Mouse (Mus musculus): ENCODE data around the gene Itgb6.
A peak's percentile ranks its signal among the peaks of the same experiment; 100 is the strongest.

Itgb6 gene

GRCm38 (mm10) chr2:60722514-60722913 is at the start of gene Itgb6:
Gene Itgb6, minus strand, starts transcription at chr2:60722643.
- DNase-seq, result no peak

- DNase-seq, result no peak
Observed at GRCm38 (mm10) chr2:60766420-60766819, 44.0 kb upstream of the Itgb6 start.

DNA sequence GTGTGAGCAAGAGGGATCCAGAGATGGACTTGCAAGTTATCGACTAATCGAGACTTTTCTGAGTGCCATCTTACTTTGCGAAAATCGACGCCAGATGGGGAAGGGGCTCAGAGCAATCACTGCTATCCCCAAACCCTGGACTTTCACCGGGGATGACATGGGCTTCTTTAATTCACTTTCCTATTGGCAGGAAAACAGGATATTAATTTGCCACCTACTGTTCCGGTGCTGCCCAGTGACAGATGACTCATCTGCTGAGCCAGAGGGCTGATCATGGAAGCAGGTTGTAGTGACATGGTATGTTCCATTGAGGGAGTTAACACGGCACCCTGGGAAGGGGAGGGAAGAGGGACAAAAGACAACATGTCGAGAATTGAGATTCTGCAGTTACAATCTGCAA is 33.8 kb upstream of the Itgb6 start:
- no peak for DNase-seq

- no peak for DNase-seq
Observed at GRCm38 (mm10) chr2:60755101-60755500, 32.7 kb upstream of the Itgb6 start.

DNA sequence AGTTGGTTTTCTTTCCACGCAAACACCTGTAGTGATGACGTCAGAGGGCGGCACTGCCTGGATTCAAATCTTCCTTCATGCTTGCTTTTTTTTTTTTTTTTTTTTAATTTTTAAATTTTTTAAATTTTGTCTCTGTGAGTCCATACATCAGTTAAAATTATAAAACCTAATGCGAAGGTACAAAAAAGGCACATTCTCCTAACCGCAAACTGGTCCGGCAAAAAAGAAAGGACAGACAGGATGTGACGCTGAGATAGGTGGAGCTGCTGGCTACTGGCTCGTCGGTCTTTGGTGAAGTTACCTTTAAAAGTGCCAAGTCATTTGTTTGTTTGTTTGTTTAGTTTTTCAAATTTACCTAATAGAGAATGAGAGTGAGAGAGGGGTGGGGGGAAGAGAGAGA is 28.8 kb upstream of the Itgb6 start:
- no peak for DNase-seq

- DNase-seq, result no peak
Observed at GRCm38 (mm10) chr2:60750591-60750990, 28.1 kb upstream of the Itgb6 start.

DNA sequence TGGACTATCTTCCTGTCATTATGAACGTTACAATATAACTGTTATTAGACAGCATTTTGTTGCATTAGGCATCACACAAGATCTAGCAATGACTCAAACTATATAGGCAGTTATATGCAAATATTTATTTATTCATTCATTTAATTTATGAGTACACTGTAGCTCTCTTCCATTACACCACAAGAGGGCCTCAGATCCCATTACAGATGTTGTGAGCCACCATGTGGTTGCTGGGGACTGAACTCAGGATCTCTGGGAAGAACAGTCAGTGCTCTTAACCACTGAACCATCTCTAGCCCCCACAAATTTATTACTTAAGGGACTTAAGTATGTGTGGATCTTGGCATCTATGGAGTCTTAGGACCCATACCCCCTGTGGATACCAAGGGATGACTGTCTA is 26.1 kb upstream of the Itgb6 start:
- no peak for DNase-seq

- DNase-seq, result no peak
Observed at GRCm38 (mm10) chr2:60747590-60747989, 25.1 kb upstream of the Itgb6 start.

DNA sequence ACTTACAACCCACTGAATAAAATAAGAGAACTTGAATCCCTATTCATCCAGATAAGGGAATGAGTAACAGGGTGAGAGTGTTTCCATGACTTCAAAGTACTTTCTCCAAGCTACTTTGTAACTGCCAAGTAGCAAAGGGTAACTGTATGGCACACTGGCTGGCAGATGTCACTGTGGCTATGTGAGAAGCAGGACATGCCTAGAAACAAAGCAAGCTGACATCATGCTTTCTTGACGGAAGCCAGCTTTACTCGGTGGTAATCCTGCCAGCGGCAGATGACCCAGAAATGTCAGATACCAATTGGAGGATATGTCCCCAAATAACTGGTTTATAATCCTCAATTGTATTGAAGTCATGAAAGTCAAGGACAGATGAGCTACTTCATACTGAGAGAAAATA is 22.2 kb upstream of the Itgb6 start:
- DNase-seq, result no peak

GRCm38 (mm10) chr2:60739389-60740137 is 17.1 kb upstream of the Itgb6 start:
- no peak for DNase-seq

DNA sequence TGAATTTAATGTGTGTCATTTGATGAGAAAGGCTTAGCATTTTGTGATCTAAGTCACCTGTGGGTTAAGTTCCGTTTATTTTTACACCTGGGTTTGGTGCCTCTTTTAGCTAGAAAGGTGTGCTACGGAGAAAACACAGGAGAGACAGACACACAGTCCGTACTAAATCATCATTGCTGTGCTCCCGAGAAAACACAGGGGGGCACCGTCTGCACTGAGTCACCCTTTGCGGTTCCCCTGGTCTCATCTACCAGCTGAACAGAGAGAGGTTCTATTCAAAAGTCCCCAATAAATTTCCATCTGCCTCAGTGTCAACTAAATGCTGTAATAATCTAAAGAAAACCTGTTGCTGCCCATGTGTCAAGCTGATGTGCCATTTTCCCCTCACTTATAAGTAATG is 8.5 kb upstream of the Itgb6 start:
- no peak for DNase-seq

DNA sequence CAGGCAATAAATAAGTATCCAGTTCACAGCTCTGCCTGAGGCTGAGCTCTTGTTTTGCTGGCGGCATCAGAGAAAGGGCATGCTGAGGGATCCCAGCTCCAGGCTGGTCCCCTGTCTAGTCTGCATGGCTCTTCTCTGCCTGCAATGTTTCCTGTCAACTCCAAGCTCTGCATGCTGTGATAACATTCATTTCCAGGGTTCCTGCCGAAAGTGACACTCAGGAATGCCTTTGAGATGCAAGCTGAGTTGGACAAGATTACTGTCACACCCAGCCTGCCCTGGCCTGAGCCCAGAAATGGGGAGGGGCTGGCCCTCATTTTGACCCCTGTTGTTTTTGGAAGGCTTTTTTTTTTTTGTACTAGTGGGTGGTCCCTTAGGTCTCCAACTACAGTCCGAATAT is 7.6 kb upstream of the Itgb6 start:
- no peak for DNase-seq

DNA sequence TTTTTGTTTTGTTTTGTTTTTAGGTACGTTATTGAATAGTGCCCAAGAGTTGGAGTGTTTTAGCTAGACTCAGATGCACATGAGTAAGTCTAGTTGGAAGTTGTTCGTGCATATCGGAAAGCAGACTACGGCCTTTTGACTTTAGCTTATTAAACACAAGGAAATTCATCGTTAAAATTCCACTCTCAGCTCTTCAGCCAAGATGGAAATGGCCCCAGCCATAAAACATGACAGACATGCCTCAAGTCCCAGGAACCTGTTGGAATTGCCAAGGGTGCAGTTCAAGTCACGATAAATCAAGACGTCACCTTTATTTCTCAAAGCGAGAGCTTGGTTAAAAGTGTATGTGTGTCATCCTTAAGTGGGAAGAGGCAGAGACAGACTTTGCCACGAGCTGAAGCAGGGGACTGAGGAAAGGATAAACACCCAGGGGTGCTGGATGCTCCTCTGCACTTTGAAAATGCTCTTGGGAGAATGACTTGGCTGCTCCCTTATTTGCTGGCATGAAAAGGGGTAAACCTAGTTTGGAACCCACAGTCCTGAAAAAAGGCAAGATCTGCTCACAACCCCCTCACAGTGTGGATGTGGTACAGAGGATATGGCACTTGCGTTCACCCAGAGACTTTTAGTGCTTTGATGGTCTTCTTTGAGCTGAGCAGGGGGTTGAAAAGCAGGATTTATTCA is 6.6 kb upstream of the Itgb6 start:
- DNase-seq, result no peak

- DNase-seq, result no peak
Observed at GRCm38 (mm10) chr2:60724660-60725059, 2.2 kb upstream of the Itgb6 start.

GRCm38 (mm10) chr2:60722967-60723366 is 524 bp upstream of the Itgb6 start:
- DNase-seq, result no peak

DNA sequence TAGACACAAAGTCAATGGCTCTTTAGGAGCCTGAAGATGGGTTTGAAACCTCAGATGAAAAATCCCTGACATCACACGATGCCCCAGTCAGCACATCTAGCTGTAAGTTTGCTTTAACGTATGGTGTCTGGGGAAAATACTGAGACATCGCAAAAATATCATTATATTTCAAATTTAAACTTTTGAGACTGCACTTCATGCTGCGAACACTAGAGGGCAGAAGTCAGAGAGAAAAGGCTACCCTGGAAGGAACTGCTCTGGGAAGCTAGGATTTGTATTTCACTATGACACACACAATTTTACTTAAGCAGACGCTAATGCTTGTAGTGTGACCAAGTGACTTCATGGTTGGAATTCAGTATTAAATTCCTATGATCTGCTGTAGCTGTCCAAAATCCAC is 1.5 kb downstream of the Itgb6 start:
- DNase-seq, result no peak

- DNase-seq, result no peak
Observed at GRCm38 (mm10) chr2:60720205-60720604, 2.2 kb downstream of the Itgb6 start.

GRCm38 (mm10) chr2:60717348-60717747 is 5.1 kb downstream of the Itgb6 start:
- peak; percentile 86 for DNase-seq

- DNase-seq, result no peak
Observed at GRCm38 (mm10) chr2:60716549-60716948, 5.9 kb downstream of the Itgb6 start.

- DNase-seq, result no peak
Observed at GRCm38 (mm10) chr2:60715771-60716170, 6.7 kb downstream of the Itgb6 start.

DNA sequence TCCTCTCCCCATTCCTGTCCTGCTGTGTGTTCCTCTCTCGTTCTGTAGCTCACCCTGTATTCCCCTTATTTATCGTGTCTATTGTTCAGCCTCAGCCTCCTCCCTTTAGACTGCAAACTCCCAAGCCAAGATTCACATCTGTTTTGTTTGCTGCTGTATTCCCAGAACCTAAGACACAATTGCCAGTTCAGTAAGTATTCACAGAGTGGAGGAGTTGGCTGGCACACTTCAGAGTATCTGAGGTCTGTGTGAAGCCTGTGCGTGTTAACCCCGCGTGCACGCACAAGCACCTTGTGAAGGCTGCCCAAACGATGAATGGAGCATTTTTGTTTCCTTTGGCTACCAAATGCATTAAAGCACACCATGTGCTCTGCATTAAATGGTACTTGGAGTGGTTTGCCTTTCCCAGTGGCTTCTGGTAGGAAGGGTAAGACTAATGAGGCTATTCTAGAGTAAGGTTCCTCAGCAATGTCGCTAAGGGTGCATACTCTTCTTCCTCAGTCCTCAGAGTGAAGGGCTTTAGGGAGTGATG is 7.4 kb downstream of the Itgb6 start:
- no peak for DNase-seq

DNA sequence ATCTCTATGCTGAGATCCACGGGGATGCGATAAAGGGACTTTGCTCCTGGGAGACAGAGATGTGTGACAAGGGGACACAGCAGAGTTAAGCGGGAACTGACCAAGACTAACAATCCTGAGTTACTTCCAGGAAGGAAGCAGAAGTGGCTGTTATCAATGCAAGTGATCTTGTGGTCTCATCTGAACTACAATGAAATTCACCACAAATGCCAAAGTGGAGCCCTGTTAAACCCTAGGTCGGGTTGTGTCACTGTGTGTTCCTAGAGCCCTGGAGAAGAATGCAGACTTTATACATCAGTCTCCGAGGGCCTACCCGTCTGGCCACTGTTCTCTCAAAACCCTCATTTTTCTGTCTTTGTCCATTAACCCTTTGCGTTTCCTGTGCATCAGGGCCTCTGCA is 8.0 kb downstream of the Itgb6 start:
- DNase-seq, result no peak

DNA sequence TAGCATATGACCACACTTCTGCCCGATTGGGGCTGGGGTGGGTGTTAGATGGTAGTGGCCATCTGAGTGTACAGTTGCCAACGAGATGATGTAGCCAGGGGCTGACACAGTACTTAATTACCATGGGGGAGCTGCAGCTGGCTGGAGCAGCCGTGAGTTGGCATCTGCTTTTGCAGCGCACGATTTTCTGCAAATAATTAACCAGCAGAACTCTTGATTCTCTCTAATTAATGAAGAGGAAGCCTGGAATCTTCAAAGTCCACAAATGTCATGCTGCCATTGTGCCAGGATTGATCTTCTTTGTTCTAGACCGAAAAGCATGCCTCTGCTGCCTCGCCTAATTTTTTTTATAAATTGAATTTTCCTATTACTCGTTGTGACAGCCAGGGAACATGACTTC is 8.6 kb downstream of the Itgb6 start:
- DNase-seq, result no peak

DNA sequence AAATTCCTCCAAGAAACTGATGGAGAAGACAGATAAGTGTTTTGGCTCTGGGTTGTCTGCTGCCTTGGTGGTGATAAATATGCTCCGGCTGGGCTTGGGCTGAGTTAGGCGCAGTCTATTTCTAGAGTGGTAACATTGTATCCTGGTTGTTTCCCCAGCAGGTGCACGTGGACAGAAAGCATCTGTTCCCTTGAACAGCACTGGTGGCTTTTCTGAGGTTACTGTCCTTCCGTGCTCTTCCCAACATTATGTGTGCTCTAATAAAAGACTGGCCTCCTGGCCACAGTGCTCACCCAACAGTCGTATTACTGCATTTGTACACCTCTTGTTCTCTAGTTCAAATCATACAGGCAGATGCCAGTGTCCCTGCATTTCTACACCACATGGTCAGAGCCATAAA is 9.6 kb downstream of the Itgb6 start:
- DNase-seq, result no peak

DNA sequence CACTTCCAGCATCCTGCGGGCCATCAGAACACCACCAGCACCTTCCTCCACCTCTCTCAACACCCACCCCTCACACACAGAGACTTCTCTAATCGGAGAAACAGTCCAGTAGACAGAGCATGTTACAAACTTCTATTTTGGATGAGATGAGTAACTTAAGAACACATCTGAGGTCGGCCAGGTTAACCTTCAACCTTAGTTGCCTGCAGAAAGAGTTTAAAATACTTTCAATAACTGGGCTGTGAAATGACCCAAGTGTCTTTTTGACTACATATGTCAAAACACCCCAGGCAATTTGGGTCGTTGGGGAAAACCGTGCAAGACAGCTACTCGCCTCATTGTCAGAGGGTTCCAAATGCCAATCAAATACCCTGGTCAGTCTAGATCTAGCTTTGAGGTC is 10.0 kb downstream of the Itgb6 start:
- DNase-seq, result no peak

Data from thymus, postnatal 14 days (tissue).